Mouse (Mus musculus) lung, embryonic 15.5 days (tissue): ENCODE measurements around the gene Agtpbp1. TPM values are rescaled to one million over a fixed set of nuclear protein-coding genes. Genes with fewer than 3 reads are reported as not detected.

Experiments used
- ATAC-seq: fragments of 200-750 bp; cut with Nextera tagmentation; 2 replicates; pipeline ENCODE4 v1.8.0; 2017; ENCODE audit warnings: moderate number of reproducible peaks, borderline replicate concordance; ENCODE audit not compliant: low FRiP score, low TSS enrichment; ENCODE audit errors: extremely low read depth
- H3K27ac ChIP-seq: fragments of 300-500 bp; sonication (generic); 2 replicates; pipeline ENCODE4 v1.5.1; 2015; ENCODE audit warnings: moderate library complexity, mild to moderate bottlenecking, inconsistent platforms
- H3K27me3 ChIP-seq: fragments of 300-500 bp; sonication (generic); 2 replicates; pipeline ENCODE4 v1.6.1; 2015; ENCODE audit warnings: inconsistent platforms
- H3K36me3 ChIP-seq: fragments of 300-500 bp; sonication (generic); 2 replicates; pipeline ENCODE4 v1.6.1; 2015; ENCODE audit warnings: inconsistent platforms
- H3K4me1 ChIP-seq: fragments of 300-500 bp; sonication (generic); 2 replicates; pipeline ENCODE4 v1.6.1; 2015; ENCODE audit warnings: inconsistent platforms
- H3K4me2 ChIP-seq: fragments of 300-500 bp; sonication (generic); 2 replicates; pipeline ENCODE4 v1.6.1; 2015; ENCODE audit warnings: inconsistent platforms, mild to moderate bottlenecking, moderate library complexity
- H3K4me3 ChIP-seq: fragments of 300-500 bp; sonication (generic); 2 replicates; pipeline ENCODE4 v1.5.1; 2015; ENCODE audit warnings: mild to moderate bottlenecking, inconsistent platforms
- H3K9ac ChIP-seq: fragments of 300-500 bp; sonication (generic); 2 replicates; pipeline ENCODE4 v1.6.1; 2015; ENCODE audit warnings: inconsistent platforms
- H3K9me3 ChIP-seq: fragments of 300-500 bp; sonication (generic); 2 replicates; pipeline ENCODE4 v1.6.1; 2016; ENCODE audit warnings: inconsistent platforms
- WGBS: fragments of 180-500 bp; shearing (Covaris S2); methylation state at CpG from one replicate; pipeline ENCODE4 v1.1.7; 2015; 5-methylcytosine and 5-hydroxymethylcytosine counted together
- polyA plus RNA-seq: library from polyadenylated mRNA; unstranded; fragments of >200 nt; fragmentation: Nextera tagmentation; extraction: Ambion mirVana; gene quantifications from 2 replicates; pipeline ENCODE4 v1.2.1, GENCODE M21; 2015

Gene Agtpbp1
- polyA plus RNA-seq, 1 experiment from 2014 or later = 16.5 TPM

- peaks cover 10% of the 10 kb centered on the region; the same call in 1 of the 2 replicates for H3K36me3 ChIP-seq
- no peak overlapping the region for H3K4me2 ChIP-seq
- no peak for ATAC-seq
- WGBS = 56% methylated on average over 7 of the region's 7 CpGs
- H3K27me3 ChIP-seq = no peaks in the 10 kb centered on the region
- H3K9ac ChIP-seq = no peak overlapping the region
- no peaks in the 10 kb centered on the region for H3K9me3 ChIP-seq
- no peak overlapping the region for H3K27ac ChIP-seq
- H3K4me1 ChIP-seq = peaks cover 9% of the 10 kb centered on the region; the same call in 1 of the 2 replicates
- H3K4me3 ChIP-seq = no peak overlapping the region
These were observed 137.9 kb downstream of the Agtpbp1 start for GRCm38 (mm10) chr13:59447130-59447529.

DNA sequence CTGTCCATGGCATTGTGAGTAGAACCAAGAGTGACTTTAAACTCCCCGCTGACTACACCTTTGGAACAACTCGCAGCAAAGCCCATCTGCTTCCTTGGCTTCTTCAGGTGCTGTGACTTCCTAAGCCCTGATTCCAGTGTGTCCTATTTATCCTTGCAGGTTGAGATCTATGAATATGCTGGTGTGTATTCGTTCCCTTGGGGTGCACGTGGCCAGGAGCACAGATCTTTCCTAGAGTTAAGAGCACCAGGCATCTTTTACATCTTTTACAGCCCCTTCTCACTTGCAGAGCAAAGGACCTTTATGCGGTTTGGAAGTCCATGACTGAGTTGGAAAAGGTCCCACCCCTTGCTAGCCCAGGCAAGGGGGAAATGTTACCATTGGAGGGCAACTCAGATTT lies 139.8 kb downstream of the Agtpbp1 start:
- Histone ChIP-seq H3K9ac (no peak overlapping the region), H3K4me1 (0 out of 2 replicates have a peak, but pooled peaks cover 3% of the 10 kb centered on the region), H3K4me3 (no peak overlapping the region), H3K4me2 (no peak overlapping the region), H3K9me3 (no peaks in the 10 kb centered on the region), H3K27me3 (no peaks in the 10 kb centered on the region), H3K27ac (peak overlapping the region; percentile 44; the same call in 1 of the 2 replicates), H3K36me3 (peaks cover 2% of the 10 kb centered on the region; the same call in 1 of the 2 replicates)
- 66% methylated on average over 5 of the region's 5 CpGs for WGBS
- ATAC-seq = no peak

DNA sequence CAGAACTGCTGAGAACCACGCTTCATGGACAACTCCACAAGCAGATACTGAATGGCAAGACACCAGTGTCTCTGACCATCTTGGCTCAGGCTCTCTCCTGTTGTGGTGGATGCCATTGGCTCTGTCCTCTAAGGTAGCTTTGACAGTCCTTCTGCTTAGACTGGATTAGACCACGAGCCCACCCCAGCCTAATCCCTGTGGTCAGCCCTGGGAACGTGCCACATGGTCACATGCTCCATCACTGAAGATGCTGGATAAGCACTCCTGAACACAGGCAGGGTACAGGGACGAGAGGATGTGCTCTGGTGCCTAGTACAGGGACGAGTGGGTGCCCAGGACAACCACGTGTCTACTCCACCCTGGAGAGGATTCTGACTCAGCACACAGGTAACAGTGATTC lies 140.7 kb downstream of the Agtpbp1 start:
- H3K4me1 ChIP-seq = 0 out of 2 replicates have a peak, but pooled peaks cover 3% of the 10 kb centered on the region
- no peak for ATAC-seq
- H3K27me3 ChIP-seq = no peaks in the 10 kb centered on the region
- no peak overlapping the region for H3K27ac ChIP-seq
- 77% methylated on average over 6 of the region's 6 CpGs for WGBS
- no peak overlapping the region for H3K4me3 ChIP-seq
- H3K9me3 ChIP-seq = no peaks in the 10 kb centered on the region
- no peak overlapping the region for H3K9ac ChIP-seq
- H3K36me3 ChIP-seq = no peaks in the 10 kb centered on the region
- H3K4me2 ChIP-seq = no peak overlapping the region

DNA sequence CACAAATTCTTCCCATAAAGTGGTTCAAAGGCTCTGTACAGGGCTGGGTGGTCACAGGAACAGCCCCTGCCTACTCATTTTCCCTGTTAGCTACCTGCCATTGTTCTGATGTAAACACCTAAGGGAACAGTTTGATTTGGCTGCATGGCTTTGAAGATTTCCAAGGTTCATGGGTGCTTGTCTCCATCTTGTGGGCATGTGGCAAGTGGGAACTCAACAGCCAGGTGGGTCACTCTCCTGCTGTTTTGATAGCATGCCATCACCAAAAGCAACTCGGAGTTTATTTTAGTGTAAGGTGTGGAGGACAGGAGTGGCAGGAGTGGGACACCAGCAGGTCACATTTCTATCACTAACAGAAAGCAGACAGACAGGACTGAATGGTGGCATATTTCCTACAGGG lies 145.3 kb downstream of the Agtpbp1 start:
- Histone ChIP-seq H3K9ac (no peak overlapping the region), H3K27ac (no peak overlapping the region), H3K36me3 (no peaks in the 10 kb centered on the region), H3K4me1 (0 out of 2 replicates have a peak, but pooled peaks cover 3% of the 10 kb centered on the region), H3K9me3 (no peaks in the 10 kb centered on the region), H3K4me2 (no peak overlapping the region), H3K4me3 (no peak overlapping the region), H3K27me3 (no peaks in the 10 kb centered on the region)
- no peak for ATAC-seq
- WGBS = 53% methylated on average over 1 of the region's 1 CpGs

DNA sequence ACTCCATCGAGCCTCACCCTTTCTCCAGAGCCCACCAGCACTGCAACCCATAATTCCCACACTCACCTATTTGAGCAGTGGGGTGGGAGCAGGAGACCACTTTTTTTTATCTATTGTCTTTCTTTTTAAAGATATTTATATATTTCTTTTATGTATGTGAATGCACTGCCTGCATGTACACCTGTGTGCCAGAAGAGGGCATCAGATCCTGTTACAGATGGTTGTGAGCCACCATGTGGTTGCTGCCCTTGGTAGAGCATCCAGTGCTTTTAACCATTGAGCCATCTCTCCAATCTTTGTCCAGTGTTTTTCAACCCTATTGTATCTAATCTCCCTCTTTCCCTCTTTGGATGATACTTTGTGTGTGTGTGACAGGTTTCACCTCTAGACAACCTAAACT lies 150.5 kb downstream of the Agtpbp1 start:
- H3K9me3 ChIP-seq = no peaks in the 10 kb centered on the region
- H3K27me3 ChIP-seq = no peaks in the 10 kb centered on the region
- no peak for ATAC-seq
- peaks cover 5% of the 10 kb centered on the region; the same call in 1 of the 2 replicates for H3K4me1 ChIP-seq
- H3K9ac ChIP-seq = no peak overlapping the region
- no peak overlapping the region for H3K4me2 ChIP-seq
- no peaks in the 10 kb centered on the region for H3K36me3 ChIP-seq
- WGBS = 92% methylated on average over 1 of the region's 1 CpGs
- no peak overlapping the region for H3K27ac ChIP-seq
- no peak overlapping the region for H3K4me3 ChIP-seq

GRCm38 (mm10) chr13:59431124-59431864 lies 153.7 kb downstream of the Agtpbp1 start:
- Histone ChIP-seq H3K27me3 (no peaks in the 10 kb centered on the region), H3K4me2 (peak overlapping the region; percentile 43), H3K36me3 (no peaks in the 10 kb centered on the region), H3K27ac (0 out of 2 replicates have a peak overlapping the region, but pooled peaks have one; percentile 0), H3K4me1 (peaks cover 5% of the 10 kb centered on the region; the same call in 1 of the 2 replicates), H3K9ac (0 out of 2 replicates have a peak overlapping the region, but pooled peaks have one; percentile 3), H3K4me3 (peak overlapping the region; percentile 24), H3K9me3 (no peaks in the 10 kb centered on the region)
- peak; percentile 47; the same call in 1 of the 2 replicates for ATAC-seq
- WGBS = 38% methylated on average over 18 of the region's 18 CpGs

- 84% methylated on average over 6 of the region's 6 CpGs for WGBS
- H3K4me1 ChIP-seq = peaks cover 5% of the 10 kb centered on the region; the same call in 1 of the 2 replicates
- no peak for ATAC-seq
These were observed 155.7 kb downstream of the Agtpbp1 start for GRCm38 (mm10) chr13:59429369-59429768.

GRCm38 (mm10) chr13:59423871-59424270 lies 161.2 kb downstream of the Agtpbp1 start:
- 76% methylated on average over 5 of the region's 5 CpGs for WGBS
- Histone ChIP-seq H3K27me3 (no peaks in the 10 kb centered on the region), H3K4me2 (no peak overlapping the region), H3K9ac (no peak overlapping the region), H3K27ac (no peak overlapping the region), H3K4me3 (no peak overlapping the region), H3K4me1 (no peaks in the 10 kb centered on the region), H3K36me3 (no peaks in the 10 kb centered on the region), H3K9me3 (no peaks in the 10 kb centered on the region)
- ATAC-seq = no peak

More at GRCm38 (mm10) chr13:59429369-59429768, 155.7 kb downstream of the Agtpbp1 start:
- Histone ChIP-seq H3K9ac (no peak overlapping the region), H3K9me3 (no peaks in the 10 kb centered on the region), H3K27ac (no peak overlapping the region), H3K36me3 (no peaks in the 10 kb centered on the region), H3K27me3 (no peaks in the 10 kb centered on the region), H3K4me3 (no peak overlapping the region), H3K4me2 (no peak overlapping the region)

DNA sequence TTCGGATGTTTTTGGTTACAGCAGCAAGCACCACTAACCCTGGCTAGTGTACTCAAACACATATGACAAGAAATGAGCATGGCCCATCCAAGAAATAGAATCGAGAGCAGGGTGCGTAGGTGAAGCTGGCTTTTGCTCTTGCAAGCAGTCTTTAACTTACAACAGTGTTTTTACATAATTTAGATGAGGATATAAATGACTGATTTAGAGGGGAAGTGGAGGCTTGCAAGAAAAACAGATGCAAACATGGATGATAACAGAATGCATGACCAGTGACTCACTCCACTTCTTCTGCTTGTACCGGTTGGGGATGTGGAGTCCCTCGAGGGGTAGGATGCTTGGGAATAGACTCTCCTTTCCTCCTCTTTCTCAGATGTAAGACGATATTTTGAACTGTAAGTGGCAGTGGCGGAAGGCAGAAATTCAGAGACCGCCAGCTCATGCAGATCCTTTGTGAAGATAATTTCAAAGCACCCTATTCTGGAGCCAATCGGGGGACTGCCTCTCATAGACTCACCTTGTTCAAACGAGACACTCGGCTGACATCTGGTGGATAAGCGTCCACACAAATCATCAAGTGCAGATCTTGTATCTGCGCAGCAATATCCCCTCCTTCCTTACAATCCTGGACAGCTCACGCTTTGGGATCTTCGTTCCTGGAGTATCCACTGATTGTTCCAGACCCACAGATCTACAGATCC lies 168.3 kb downstream of the Agtpbp1 start:
- WGBS = 72% methylated on average over 15 of the region's 15 CpGs
- Histone ChIP-seq H3K9ac (no peak overlapping the region), H3K9me3 (no peaks in the 10 kb centered on the region), H3K27ac (no peak overlapping the region), H3K27me3 (no peaks in the 10 kb centered on the region), H3K4me1 (no peaks in the 10 kb centered on the region), H3K36me3 (no peaks in the 10 kb centered on the region), H3K4me2 (no peak overlapping the region), H3K4me3 (no peak overlapping the region)
- ATAC-seq = no peak

- 93% methylated on average over 9 of the region's 9 CpGs for WGBS
- Histone ChIP-seq H3K27me3 (no peaks in the 10 kb centered on the region), H3K4me3 (no peak overlapping the region), H3K27ac (no peak overlapping the region), H3K4me2 (no peak overlapping the region), H3K4me1 (no peaks in the 10 kb centered on the region), H3K9me3 (no peaks in the 10 kb centered on the region), H3K9ac (no peak overlapping the region), H3K36me3 (no peaks in the 10 kb centered on the region)
- ATAC-seq = no peak
These were observed 171.1 kb downstream of the Agtpbp1 start for GRCm38 (mm10) chr13:59413885-59414284.

DNA sequence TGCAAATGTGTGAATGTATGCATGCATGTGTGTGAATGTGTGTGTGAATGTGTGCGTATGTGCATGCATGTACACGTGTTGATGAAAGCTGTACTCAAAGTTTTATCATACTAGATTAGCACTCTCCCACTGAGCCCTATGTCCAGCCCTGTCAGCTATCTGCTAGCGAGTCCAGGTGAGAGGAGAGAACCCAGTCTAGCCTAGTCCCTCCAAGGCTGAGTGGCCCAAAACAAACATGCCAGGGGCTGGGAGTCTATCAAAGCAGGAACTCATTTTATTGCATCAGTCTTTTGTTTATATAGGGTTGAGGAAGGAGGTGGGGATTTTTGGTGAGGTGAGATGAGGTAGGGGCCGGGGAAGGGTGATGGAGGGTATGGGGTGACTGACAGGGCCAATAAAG lies 172.4 kb downstream of the Agtpbp1 start:
- Histone ChIP-seq H3K4me1 (no peaks in the 10 kb centered on the region), H3K27ac (no peak overlapping the region), H3K9ac (no peak overlapping the region), H3K9me3 (no peaks in the 10 kb centered on the region), H3K4me2 (no peak overlapping the region), H3K27me3 (no peaks in the 10 kb centered on the region), H3K36me3 (no peaks in the 10 kb centered on the region), H3K4me3 (no peak overlapping the region)
- no peak for ATAC-seq
- WGBS = 78% methylated on average over 4 of the region's 4 CpGs

DNA sequence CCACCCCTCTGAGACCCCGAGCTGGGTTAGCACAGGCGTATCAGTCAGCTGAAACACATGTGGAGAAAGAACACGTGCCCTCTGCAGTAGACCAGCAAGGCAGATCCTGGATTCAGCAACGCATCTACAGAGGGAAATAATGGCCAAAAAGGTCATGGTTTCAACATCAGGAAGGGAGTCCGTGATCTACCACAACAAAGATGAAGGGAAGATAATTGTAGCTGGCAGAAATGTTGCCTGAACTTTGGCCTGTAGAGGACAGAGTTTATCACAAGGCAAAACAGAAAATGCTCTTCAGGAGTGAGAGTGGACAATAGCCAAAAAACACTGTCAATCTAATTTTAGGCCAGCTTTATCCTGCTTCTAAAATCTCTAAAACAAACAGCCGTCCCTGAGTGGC lies 177.8 kb downstream of the Agtpbp1 start:
- Histone ChIP-seq H3K9ac (no peak overlapping the region), H3K36me3 (no peaks in the 10 kb centered on the region), H3K4me3 (no peak overlapping the region), H3K27ac (no peak overlapping the region), H3K9me3 (no peaks in the 10 kb centered on the region), H3K4me1 (no peaks in the 10 kb centered on the region), H3K27me3 (no peaks in the 10 kb centered on the region), H3K4me2 (no peak overlapping the region)
- 82% methylated on average over 6 of the region's 6 CpGs for WGBS
- ATAC-seq = no peak
